Mouse (Mus musculus) heart, postnatal 14 days (tissue): ENCODE results near the gene Tnfaip6. TPM values are rescaled to one million over a fixed set of nuclear protein-coding genes. Genes with fewer than 3 reads are reported as not detected.
"Not testable (repeated sequence)": the region's sequence is repeated elsewhere in the genome, so short reads cannot be mapped to it uniquely, and the experiment has no call there.

ENCODE experiments used
- DNase-seq, 2 experiments: peaks; one replicate each; pipeline ENCODE4 v3.0.0; 2021 to 2022
- intact Hi-C: fragments of 180-260 bp; cut with DNase I; formaldehyde crosslinking; loops from one replicate; pipeline ENCODE4 v1.15.1; 2025
- long read RNA-seq, 2 experiments: library from polyadenylated mRNA; stranded (forward); transcript quantifications; one replicate each; pipeline ENCODE4 v2.0.0; 2021
- total RNA-seq, 2 experiments: library from RNA; stranded (reverse); gene quantifications; 2 replicates each; pipeline ENCODE4 v1.2.3; 2021

The Tnfaip6 gene
- total RNA-seq: 1 to 10 TPM; 1.2 to 1.3 TPM
- long read RNA-seq, experiment 1, transcript Tnfaip6-201 (6 exons, 1,710 nt): major isoform, 5 of 5 reads
- long read RNA-seq, experiment 1, partial matches to known transcripts: 0 of 5 reads
- long read RNA-seq, experiment 1, other reads (novel, unspliced or antisense): 0 of 5 reads
- long read RNA-seq, experiment 2, partial matches to known transcripts: 0 of 1 reads
- long read RNA-seq, experiment 2, other reads (novel, unspliced or antisense): 0 of 1 reads

GRCm38 (mm10) chr2:52037882-52038281 is at the start of gene Tnfaip6:
Gene Tnfaip6, plus strand, starts transcription at chr2:52038009.
- DNase-seq: peak; percentile 61 to 68
- intact Hi-C loops: no loop called here

GRCm38 (mm10) chr2:51989559-51989958 is 48.2 kb upstream of the Tnfaip6 start:
- no peak for DNase-seq
- intact Hi-C loops: no loop called here

- DNase-seq: no peak
- intact Hi-C loops: no loop called here
Observed at GRCm38 (mm10) chr2:51991447-51991846, 46.4 kb upstream of the Tnfaip6 start.

- intact Hi-C loops: no loop called here
- DNase-seq: no peak
Observed at GRCm38 (mm10) chr2:51999996-52000395, 37.8 kb upstream of the Tnfaip6 start.

GRCm38 (mm10) chr2:52001521-52001920 is 36.3 kb upstream of the Tnfaip6 start:
- DNase-seq: no peak

GRCm38 (mm10) chr2:52002299-52002698 is 35.5 kb upstream of the Tnfaip6 start:
- intact Hi-C loops, DNase-seq: not testable (repeated sequence)

More at GRCm38 (mm10) chr2:52001521-52001920, 36.3 kb upstream of the Tnfaip6 start:
- intact Hi-C loops: no loop called here

- intact Hi-C loops: no loop called here
- no peak for DNase-seq
Observed at GRCm38 (mm10) chr2:52006380-52006779, 31.4 kb upstream of the Tnfaip6 start.

GRCm38 (mm10) chr2:52011820-52012219 is 26.0 kb upstream of the Tnfaip6 start:
- DNase-seq, intact Hi-C loops: not testable (repeated sequence)

- DNase-seq: peak; percentile 2 to 12
- intact Hi-C loops: no loop called here
Observed at GRCm38 (mm10) chr2:52013306-52013820, 24.4 kb upstream of the Tnfaip6 start.

- no peak for DNase-seq
- intact Hi-C loops: no loop called here
Observed at GRCm38 (mm10) chr2:52016361-52016760, 21.4 kb upstream of the Tnfaip6 start.

GRCm38 (mm10) chr2:52027061-52027460 is 10.7 kb upstream of the Tnfaip6 start:
- intact Hi-C loops: no loop called here
- DNase-seq: no peak

- intact Hi-C loops: no loop called here
Observed at GRCm38 (mm10) chr2:52029426-52029825, 8.4 kb upstream of the Tnfaip6 start.

GRCm38 (mm10) chr2:52031491-52031890 is 6.3 kb upstream of the Tnfaip6 start:
- no peak for DNase-seq
- intact Hi-C loops: no loop called here

More at GRCm38 (mm10) chr2:52029426-52029825, 8.4 kb upstream of the Tnfaip6 start:
- no peak for DNase-seq

GRCm38 (mm10) chr2:52034601-52035000 is 3.2 kb upstream of the Tnfaip6 start:
- intact Hi-C loops: no loop called here
- DNase-seq: no peak

GRCm38 (mm10) chr2:52035144-52035543 is 2.7 kb upstream of the Tnfaip6 start:
- intact Hi-C loops: no loop called here
- no peak for DNase-seq

GRCm38 (mm10) chr2:52036929-52037595 is 747 bp upstream of the Tnfaip6 start:
- DNase-seq: no peak
- intact Hi-C loops: no loop called here

GRCm38 (mm10) chr2:52038558-52038957 is 749 bp downstream of the Tnfaip6 start:
- intact Hi-C loops: no loop called here
- DNase-seq: no peak

GRCm38 (mm10) chr2:52039083-52039801 is 1.4 kb downstream of the Tnfaip6 start:
- intact Hi-C loops: no loop called here
- DNase-seq: no peak

- intact Hi-C loops: no loop called here
- no peak for DNase-seq
Observed at GRCm38 (mm10) chr2:52042132-52042531, 4.3 kb downstream of the Tnfaip6 start.

GRCm38 (mm10) chr2:52042714-52043113 is 4.9 kb downstream of the Tnfaip6 start:
- DNase-seq: peak; percentile 3 to 5
- intact Hi-C loops: no loop called here

- DNase-seq: no peak
- intact Hi-C loops: no loop called here
Observed at GRCm38 (mm10) chr2:52043485-52043884, 5.7 kb downstream of the Tnfaip6 start.
